Mouse (Mus musculus) MEL (cell line): ENCODE measurements around the gene Cela3b. TPM values are rescaled to one million over a fixed set of nuclear protein-coding genes. Genes with fewer than 3 reads are reported as not detected.

Experiments
- DNase-seq: peaks from one replicate; pipeline ENCODE4 v3.0.0; 2011; ENCODE audit warnings: low read depth, low spot score
- H3K27ac ChIP-seq: 2 replicates; pipeline ENCODE4 v1.5.1; 2012; ENCODE audit warnings: low read depth, mild to moderate bottlenecking, control low read depth, low read length, moderate library complexity; ENCODE audit not compliant: control insufficient read depth
- H3K27me3 ChIP-seq, 2 experiments: fragments of 150-350 bp in 1 of 2; sonication (generic) in 1 of 2; 2 replicates each; pipeline ENCODE4 v1.6.1; 2012; ENCODE audit warnings: low read length in 2 of 2, mild to moderate bottlenecking in 2 of 2, improper control_type of control experiment in 1 of 2, moderate library complexity in 1 of 2; ENCODE audit not compliant: insufficient read depth in 2 of 2, control insufficient read depth in 1 of 2
- H3K36me3 ChIP-seq, 2 experiments: 2 replicates each; pipeline ENCODE4 v1.6.1; 2012 to 2014; ENCODE audit warnings: low read length in 2 of 2, improper control_type of control experiment in 1 of 2, inconsistent platforms in 1 of 2, mild to moderate bottlenecking in 1 of 2; ENCODE audit not compliant: insufficient read depth in 2 of 2, control insufficient read depth in 1 of 2
- H3K4me1 ChIP-seq, 2 experiments: fragments of 150-350 bp in 1 of 2; sonication (generic) in 1 of 2; 2 replicates each; pipeline ENCODE4 v1.6.1; 2012; ENCODE audit warnings: low read length in 2 of 2, improper control_type of control experiment in 1 of 2, mild to moderate bottlenecking in 1 of 2; ENCODE audit not compliant: insufficient read depth in 2 of 2, control insufficient read depth in 1 of 2
- H3K4me3 ChIP-seq, 2 experiments: fragments of 150-350 bp in 1 of 2; sonication (generic) in 1 of 2; 2 replicates each; pipeline ENCODE4 v1.5.1; 2012; ENCODE audit warnings: low read depth in 2 of 2, low read length in 2 of 2, mild to moderate bottlenecking in 2 of 2, moderate library complexity in 2 of 2, control low read depth in 1 of 2, improper control_type of control experiment in 1 of 2; ENCODE audit not compliant: control insufficient read depth in 1 of 2, insufficient read depth in 1 of 2
- H3K79me2 ChIP-seq: 2 replicates; pipeline ENCODE4 v1.6.1; 2012; ENCODE audit warnings: mild to moderate bottlenecking, low read length, moderate library complexity; ENCODE audit not compliant: control insufficient read depth, poor library complexity, insufficient read depth
- H3K9ac ChIP-seq: 2 replicates; pipeline ENCODE4 v1.6.1; 2012; ENCODE audit warnings: low read depth, mild to moderate bottlenecking, control low read depth, low read length, moderate library complexity; ENCODE audit not compliant: control insufficient read depth, poor library complexity, severe bottlenecking
- H3K9me3 ChIP-seq: fragments of 150-350 bp; sonication (generic); replicated peaks from 2 replicates; pipeline ENCODE4 v1.6.1; 2012; ENCODE audit warnings: mild to moderate bottlenecking, low read length, improper control_type of control experiment, moderate library complexity; ENCODE audit not compliant: insufficient read depth
- BHLHE40 ChIP-seq: IDR thresholded peaks from 2 replicates; pipeline ENCODE4 v1.6.1; 2012; ENCODE audit warnings: low read depth, mild to moderate bottlenecking, inconsistent platforms, low read length, improper control_type of control experiment, borderline replicate concordance
- CHD1 ChIP-seq: IDR thresholded peaks from 2 replicates; pipeline ENCODE4 v1.6.1; 2012; ENCODE audit warnings: low read depth, mild to moderate bottlenecking, inconsistent platforms, low read length, improper control_type of control experiment
- CHD2 ChIP-seq: IDR thresholded peaks from 2 replicates; pipeline ENCODE4 v1.6.1; 2011; ENCODE audit warnings: low read length, improper control_type of control experiment
- CTCF ChIP-seq, 3 experiments: IDR thresholded peaks in 2 of 3; conservative IDR thresholded peaks in 1 of 3; 2 replicates each; pipeline ENCODE4 v1.5.1; 2011 to 2012; ENCODE audit warnings: low read length in 3 of 3, low read depth in 2 of 3, mild to moderate bottlenecking in 2 of 3, improper control_type of control experiment in 1 of 3, inconsistent platforms in 1 of 3, mixed read lengths in 1 of 3, moderate library complexity in 1 of 3; ENCODE audit not compliant: control insufficient read depth in 1 of 3, insufficient read depth in 1 of 3, poor library complexity in 1 of 3, severe bottlenecking in 1 of 3
- E2F4 ChIP-seq: IDR thresholded peaks from 2 replicates; pipeline ENCODE4 v1.6.1; 2011; ENCODE audit warnings: low read depth, low read length, improper control_type of control experiment, borderline replicate concordance
- ELF1 ChIP-seq: IDR thresholded peaks from 2 replicates; pipeline ENCODE4 v1.6.1; 2014; ENCODE audit warnings: low read depth, mild to moderate bottlenecking, inconsistent platforms, low read length, improper control_type of control experiment, moderate library complexity
- EP300 ChIP-seq, 2 experiments: IDR thresholded peaks; 2 replicates each; pipeline ENCODE4 v1.6.1; 2011; ENCODE audit warnings: improper control_type of control experiment in 2 of 2, low read length in 2 of 2, low read depth in 1 of 2, mild to moderate bottlenecking in 1 of 2
- GATA1 ChIP-seq: IDR thresholded peaks from 2 replicates; pipeline ENCODE4 v1.6.1; 2011; ENCODE audit warnings: low read depth, low read length, improper control_type of control experiment
- HCFC1 ChIP-seq: IDR thresholded peaks from 2 replicates; pipeline ENCODE4 v1.6.1; 2012; ENCODE audit warnings: low read depth, mild to moderate bottlenecking, inconsistent platforms, low read length, improper control_type of control experiment, moderate library complexity
- JUND ChIP-seq: IDR thresholded peaks from 2 replicates; pipeline ENCODE4 v1.6.1; 2011; ENCODE audit warnings: low read depth, mild to moderate bottlenecking, improper control_type of control experiment, low read length
- KAT2A ChIP-seq: conservative IDR thresholded peaks from 2 replicates; pipeline ENCODE4 v1.6.1; 2012; ENCODE audit warnings: low read depth, low read length, improper control_type of control experiment, inconsistent platforms
- MAFK ChIP-seq: IDR thresholded peaks from 2 replicates; pipeline ENCODE4 v1.6.1; 2011; ENCODE audit warnings: low read depth, mild to moderate bottlenecking, low read length, improper control_type of control experiment, borderline replicate concordance
- MAX ChIP-seq: IDR thresholded peaks from 2 replicates; pipeline ENCODE4 v1.6.1; 2011; ENCODE audit warnings: low read length, improper control_type of control experiment
- MAZ ChIP-seq: IDR thresholded peaks from 2 replicates; pipeline ENCODE4 v1.6.1; 2012; ENCODE audit warnings: low read depth, mild to moderate bottlenecking, inconsistent platforms, low read length, improper control_type of control experiment
- MEF2A ChIP-seq: IDR thresholded peaks from 2 replicates; pipeline ENCODE4 v1.6.1; 2014; ENCODE audit warnings: low read depth, mild to moderate bottlenecking, inconsistent platforms, low read length, improper control_type of control experiment; ENCODE audit not compliant: poor library complexity, insufficient replicate concordance, severe bottlenecking; ENCODE audit errors: extremely low read depth
- MXI1 ChIP-seq: IDR thresholded peaks from 2 replicates; pipeline ENCODE4 v1.6.1; 2011; ENCODE audit warnings: mild to moderate bottlenecking, low read depth, low read length, improper control_type of control experiment
- MYB ChIP-seq: IDR thresholded peaks from 2 replicates; pipeline ENCODE4 v1.6.1; 2011; ENCODE audit warnings: mild to moderate bottlenecking, low read depth, low read length, improper control_type of control experiment
- MYC ChIP-seq: IDR thresholded peaks from 2 replicates; pipeline ENCODE4 v1.6.1; 2011; ENCODE audit warnings: low read depth, mild to moderate bottlenecking, low read length, improper control_type of control experiment, moderate library complexity
- NELFE ChIP-seq: IDR thresholded peaks from 2 replicates; pipeline ENCODE4 v1.6.1; 2011; ENCODE audit warnings: low read depth, low read length, improper control_type of control experiment
- POLR2A ChIP-seq, 2 experiments: IDR thresholded peaks; 2 replicates each; pipeline ENCODE4 v1.6.1; 2011 to 2012; ENCODE audit warnings: low read length in 2 of 2, mild to moderate bottlenecking in 2 of 2, control low read depth in 1 of 2, improper control_type of control experiment in 1 of 2, low read depth in 1 of 2, moderate library complexity in 1 of 2; ENCODE audit not compliant: control insufficient read depth in 1 of 2, insufficient read depth in 1 of 2, poor library complexity in 1 of 2
- POLR2AphosphoS2 ChIP-seq: IDR thresholded peaks from 2 replicates; pipeline ENCODE4 v1.6.1; 2011; ENCODE audit warnings: low read length, improper control_type of control experiment
- RCOR1 ChIP-seq: IDR thresholded peaks from 2 replicates; pipeline ENCODE4 v1.6.1; 2012; ENCODE audit warnings: low read depth, mild to moderate bottlenecking, inconsistent platforms, low read length, improper control_type of control experiment
- SIN3A ChIP-seq: IDR thresholded peaks from 2 replicates; pipeline ENCODE4 v1.6.1; 2012; ENCODE audit warnings: low read length, improper control_type of control experiment, inconsistent platforms
- TBP ChIP-seq: IDR thresholded peaks from 2 replicates; pipeline ENCODE4 v1.8.0; 2011; ENCODE audit warnings: low read depth, low read length, improper control_type of control experiment
- USF1 ChIP-seq: IDR thresholded peaks from 2 replicates; pipeline ENCODE4 v1.6.1; 2014; ENCODE audit warnings: low read depth, mild to moderate bottlenecking, inconsistent platforms, low read length, improper control_type of control experiment, moderate library complexity
- ZC3H11A ChIP-seq: IDR thresholded peaks from 2 replicates; pipeline ENCODE4 v1.6.1; 2012; ENCODE audit warnings: low read depth, mild to moderate bottlenecking, inconsistent platforms, low read length, improper control_type of control experiment
- ZKSCAN1 ChIP-seq: IDR thresholded peaks from 2 replicates; pipeline ENCODE4 v1.6.1; 2012; ENCODE audit warnings: low read depth, mild to moderate bottlenecking, inconsistent platforms, low read length, improper control_type of control experiment, moderate library complexity
- ZMIZ1 ChIP-seq: IDR thresholded peaks from 2 replicates; pipeline ENCODE4 v1.6.1; 2012; ENCODE audit warnings: low read depth, mild to moderate bottlenecking, inconsistent platforms, low read length, improper control_type of control experiment, moderate library complexity
- polyA plus RNA-seq, 2 experiments: library from polyadenylated mRNA; stranded (reverse) in 1 of 2; unstranded in 1 of 2; fragments of >175 nt in 1 of 2; fragments of >200 nt in 1 of 2; gene quantifications; 2 replicates each; pipeline versions ENCODE4 v1.2.1 to v1.2.4; 2012; ENCODE audit warnings: low replicate concordance in 2 of 2, low read depth in 1 of 2; ENCODE audit not compliant: insufficient read length in 2 of 2, insufficient read depth in 1 of 2, missing spikeins in 1 of 2
- total RNA-seq: library from RNA; depleted of rRNA; stranded (reverse); fragments of 300-350 nt; gene quantifications from 2 replicates; pipeline ENCODE4 v1.2.3, GENCODE M21; 2012

Cela3b gene
- total and polyA plus RNA-seq, 3 experiments: not detected

DNA sequence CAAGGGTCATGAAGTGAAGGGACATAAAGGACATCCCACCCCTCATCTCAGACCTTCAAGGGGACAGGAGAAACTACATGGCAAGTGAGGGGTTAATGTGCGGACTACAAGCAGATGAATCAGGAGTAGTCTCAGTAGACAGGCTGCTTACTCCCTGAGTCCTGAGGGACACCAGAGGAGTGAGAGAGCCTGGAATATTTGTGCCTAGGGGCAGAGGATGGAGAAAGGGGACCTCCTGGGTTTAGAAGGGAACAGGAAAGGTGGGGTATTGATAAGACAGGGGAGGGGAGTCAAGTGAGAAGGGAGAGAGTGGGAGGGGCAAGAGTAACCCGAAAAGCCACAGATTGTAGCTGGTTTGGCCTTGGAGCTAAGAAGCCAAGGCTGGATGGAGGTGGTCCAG, 18.3 kb upstream of the Cela3b start:
- TF ChIP-seq MAFK (no peak), MYC (no peak), ZMIZ1 (no peak), MXI1 (no peak), CHD2 (no peak), KAT2A (no peak), POLR2AphosphoS2 (no peak), E2F4 (no peak), USF1 (no peak), SIN3A (no peak), RCOR1 (no peak), MEF2A (no peak), POLR2A (IDR thresholded peaks at IDR 0.05; ENCODE audit: control insufficient read depth in 1 of 2, insufficient read depth in 1 of 2, low read depth in 1 of 2, low read length in 2 of 2, poor library complexity in 1 of 2) (no peak), NELFE (no peak), EP300 (IDR thresholded peaks at IDR 0.05; ENCODE audit: low read depth in 1 of 2, low read length in 2 of 2) (no peak), MAZ (no peak), GATA1 (no peak), ZC3H11A (no peak), CHD1 (no peak), BHLHE40 (no peak)
- Histone ChIP-seq H3K36me3 (no peaks in the 10 kb centered on the region), H3K9me3 (no peaks in the 10 kb centered on the region), H3K27me3 (no peaks in the 10 kb centered on the region; a peak in 1 of 4 replicates), H3K4me3 (no peak overlapping the region), H3K4me1 (no peaks in the 10 kb centered on the region), H3K79me2 (no peaks in the 10 kb centered on the region), H3K9ac (no peak overlapping the region), H3K27ac (no peak overlapping the region)
- no peak for DNase-seq

DNA sequence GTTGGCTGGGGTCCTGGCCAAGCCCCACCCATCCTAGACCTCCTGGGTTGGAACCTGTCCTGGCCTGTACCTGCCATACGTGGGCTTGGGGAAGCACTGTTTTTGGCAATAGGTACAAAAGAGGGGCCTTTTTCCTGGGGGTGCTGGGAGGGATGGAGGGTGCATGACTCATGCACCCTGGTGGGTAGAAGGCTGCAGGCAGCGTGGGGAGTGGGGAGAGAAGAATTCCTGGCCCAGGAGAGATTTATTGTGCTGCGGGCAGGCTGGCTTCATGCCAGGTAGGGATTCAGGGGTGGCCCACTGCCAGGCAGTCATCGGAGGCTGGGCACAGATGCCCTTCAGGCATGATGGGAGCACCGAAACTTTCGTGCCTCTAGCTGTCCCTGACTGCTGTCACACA, 17.9 kb upstream of the Cela3b start:
- DNase-seq: no peak
- Histone ChIP-seq H3K36me3 (no peaks in the 10 kb centered on the region), H3K9ac (no peak overlapping the region), H3K9me3 (no peaks in the 10 kb centered on the region), H3K4me1 (no peaks in the 10 kb centered on the region), H3K27ac (no peak overlapping the region), H3K27me3 (no peaks in the 10 kb centered on the region; a peak in 1 of 4 replicates), H3K79me2 (no peaks in the 10 kb centered on the region), H3K4me3 (no peak overlapping the region)
- TF ChIP-seq CTCF (IDR thresholded peaks at IDR 0.05 in 2 of 3, conservative IDR thresholded peaks at IDR 0.05 in 1 of 3; ENCODE audit: control insufficient read depth in 1 of 3, insufficient read depth in 1 of 3, low read depth in 2 of 3, low read length in 3 of 3, poor library complexity in 1 of 3, severe bottlenecking in 1 of 3) (no peak), ELF1 (no peak), TBP (no peak), JUND (no peak), NELFE (no peak), MEF2A (no peak), POLR2A (IDR thresholded peaks at IDR 0.05; ENCODE audit: control insufficient read depth in 1 of 2, insufficient read depth in 1 of 2, low read depth in 1 of 2, low read length in 2 of 2, poor library complexity in 1 of 2) (no peak), BHLHE40 (no peak), ZKSCAN1 (no peak), GATA1 (no peak), HCFC1 (no peak), ZMIZ1 (no peak), MYB (no peak), USF1 (no peak), MAX (no peak)
